Mouse (Mus musculus) intestine, postnatal 0 days (tissue): Measurements from ENCODE around the gene Spats2l. TPM values are rescaled to one million over a fixed set of nuclear protein-coding genes. Genes with fewer than 3 reads are reported as not detected.

ENCODE experiments used
- ATAC-seq: fragments of 200-750 bp; cut with Nextera tagmentation; 2 replicates; pipeline ENCODE4 v1.8.0; 2017; ENCODE audit warnings: mild to moderate bottlenecking, moderate TSS enrichment, moderate library complexity
- H3K27ac ChIP-seq: fragments of 300-500 bp; sonication (generic); 2 replicates; pipeline ENCODE4 v1.5.1; 2014; ENCODE audit warnings: mild to moderate bottlenecking, low read depth, low read length, moderate library complexity
- H3K27me3 ChIP-seq: fragments of 300-500 bp; sonication (generic); replicated peaks from 2 replicates; pipeline ENCODE4 v1.6.1; 2014; ENCODE audit warnings: low read length, mixed read lengths; ENCODE audit not compliant: control insufficient read depth, insufficient read depth
- H3K36me3 ChIP-seq: fragments of 300-500 bp; sonication (generic); 2 replicates; pipeline ENCODE4 v1.6.1; 2014; ENCODE audit warnings: mild to moderate bottlenecking, moderate library complexity; ENCODE audit not compliant: control insufficient read depth, insufficient read depth
- H3K4me1 ChIP-seq: fragments of 300-500 bp; sonication (generic); replicated peaks from 2 replicates; pipeline ENCODE4 v1.6.1; 2014; ENCODE audit warnings: antibody characterized with exemption, low read length, mixed read lengths; ENCODE audit not compliant: control insufficient read depth, insufficient read depth
- H3K4me2 ChIP-seq: fragments of 300-500 bp; sonication (generic); replicated peaks from 2 replicates; pipeline ENCODE4 v1.6.1; 2014; ENCODE audit warnings: low read depth, mild to moderate bottlenecking, moderate library complexity
- H3K4me3 ChIP-seq: fragments of 300-500 bp; sonication (generic); 2 replicates; pipeline ENCODE4 v1.5.1; 2014; ENCODE audit warnings: low read depth, low read length
- H3K9ac ChIP-seq: fragments of 300-500 bp; sonication (generic); 2 replicates; pipeline ENCODE4 v1.6.1; 2014; ENCODE audit warnings: mild to moderate bottlenecking, low read depth, low read length
- H3K9me3 ChIP-seq: fragments of 300-500 bp; sonication (generic); 2 replicates; pipeline ENCODE4 v1.6.1; 2016; ENCODE audit warnings: mixed run types; ENCODE audit not compliant: control insufficient read depth
- CTCF ChIP-seq: sonication (generic); IDR thresholded peaks from 2 replicates; pipeline ENCODE4 v1.5.1; 2016; ENCODE audit warnings: low read depth, mild to moderate bottlenecking, control low read depth, antibody characterized with exemption, moderate library complexity
- WGBS: fragments of 180-500 bp; shearing (Covaris S2); extraction: QIAGEN DNeasy Blood & Tissue Kit; methylation state at CpG from one replicate; pipeline ENCODE4 v1.1.7; 2014; 5-methylcytosine and 5-hydroxymethylcytosine counted together
- polyA plus RNA-seq: library from polyadenylated mRNA; unstranded; fragments of >200 nt; fragmentation: Nextera tagmentation; extraction: Ambion mirVana; gene quantifications from 2 replicates; pipeline ENCODE4 v1.2.1, GENCODE M21; 2015

The Spats2l gene
- polyA plus RNA-seq, 1 experiment from 2014 or later, result 42.5 TPM

DNA sequence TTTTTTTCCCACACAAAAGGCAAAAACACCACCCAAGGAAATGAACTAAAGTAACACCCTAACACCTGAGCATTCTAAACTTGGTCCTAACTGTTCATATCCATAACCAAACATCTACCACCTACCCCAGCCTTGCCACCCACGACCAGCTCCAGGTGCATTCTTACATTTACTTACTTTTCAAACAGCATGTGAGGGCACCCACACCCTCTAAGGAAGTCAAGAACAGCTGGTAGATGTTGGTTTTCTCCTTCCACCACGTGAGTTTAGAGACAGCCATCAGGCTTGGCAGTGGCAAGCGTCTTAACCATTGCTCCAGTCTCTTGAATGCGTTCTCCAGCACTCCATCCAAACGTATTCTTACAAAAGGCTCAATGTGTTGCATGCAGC lies 180.4 kb downstream of the Spats2l start:
- Histone ChIP-seq H3K27ac (no peak overlapping the region), H3K9ac (no peak overlapping the region), H3K9me3 (no peaks in the 10 kb centered on the region), H3K36me3 (peaks cover 39% of the 10 kb centered on the region), H3K27me3 (no peaks in the 10 kb centered on the region), H3K4me3 (no peak overlapping the region), H3K4me1 (no peaks in the 10 kb centered on the region), H3K4me2 (no peak overlapping the region)
- 88% methylated on average over 5 of the region's 5 CpGs for WGBS
- ATAC-seq, result no peak
- no peak for TF ChIP-seq CTCF

DNA sequence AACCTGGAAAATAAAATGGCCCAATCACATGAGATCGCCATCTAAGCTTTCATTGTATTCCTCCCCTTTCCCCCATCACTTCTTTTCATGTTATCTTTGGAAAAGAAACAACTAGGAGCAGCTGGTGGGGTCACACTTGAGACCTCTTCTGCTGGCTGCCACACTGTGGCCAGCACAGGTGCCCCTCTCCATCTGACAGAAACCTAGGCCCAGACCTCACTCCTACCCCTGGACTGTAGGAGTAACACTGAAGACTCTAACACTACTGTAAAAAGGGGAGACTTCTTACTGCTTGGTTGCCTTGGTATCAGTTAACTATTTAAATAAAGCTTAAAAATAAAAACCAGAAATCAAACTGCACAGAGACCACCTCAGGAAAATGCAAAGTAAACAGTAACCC lies 181.8 kb downstream of the Spats2l start:
- Histone ChIP-seq H3K27me3 (no peaks in the 10 kb centered on the region), H3K4me3 (no peak overlapping the region), H3K9me3 (no peaks in the 10 kb centered on the region), H3K36me3 (peaks cover 39% of the 10 kb centered on the region), H3K9ac (no peak overlapping the region), H3K4me1 (no peaks in the 10 kb centered on the region), H3K4me2 (no peak overlapping the region), H3K27ac (no peak overlapping the region)
- WGBS, result 100% methylated on average over 1 of the region's 1 CpGs
- TF ChIP-seq CTCF, result no peak
- no peak for ATAC-seq

DNA sequence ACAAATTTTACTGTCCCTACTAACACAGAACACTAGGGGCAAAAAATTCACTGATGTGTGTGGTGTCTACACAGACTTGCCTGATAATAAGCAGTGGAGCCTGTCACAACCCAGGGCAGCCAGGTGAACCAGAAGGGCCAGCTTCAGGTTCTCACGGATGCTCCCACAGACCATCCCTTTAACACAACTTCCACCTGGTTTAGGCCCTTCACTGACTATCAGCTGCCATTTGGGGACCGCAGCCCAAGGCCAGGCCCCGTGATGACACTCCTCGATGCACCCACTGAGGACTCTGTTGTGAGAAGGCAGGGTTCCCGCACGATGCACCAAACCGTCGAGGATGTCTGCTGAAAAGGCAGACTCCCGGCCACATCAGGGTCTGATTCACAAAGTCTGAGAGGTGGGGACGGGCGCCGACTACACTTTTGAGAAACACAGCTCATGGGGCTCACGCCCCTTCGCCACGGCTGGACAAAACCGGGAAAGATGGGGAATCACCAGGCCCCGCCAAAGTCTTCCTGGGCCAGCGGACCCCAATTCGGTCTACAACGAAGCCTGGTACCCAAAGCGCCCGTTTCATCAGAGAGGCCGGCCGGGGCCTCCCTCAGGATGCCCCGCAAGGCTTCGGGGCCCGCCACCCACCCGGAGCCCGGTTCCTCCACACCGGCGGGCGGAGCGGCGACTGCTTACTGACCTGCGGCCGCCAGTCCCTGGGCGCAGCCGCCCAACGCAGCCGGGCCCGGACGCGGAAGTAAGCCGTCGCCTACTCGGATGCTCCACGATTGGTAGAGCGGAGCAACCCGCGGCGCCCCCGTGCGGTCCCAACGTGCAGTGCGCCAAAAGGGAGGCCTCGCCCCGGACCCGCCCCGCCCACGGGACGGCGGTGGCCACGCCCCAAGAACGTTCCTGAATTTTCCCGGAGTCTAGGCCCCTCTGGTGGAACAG lies 195.6 kb downstream of the Spats2l start:
- Histone ChIP-seq H3K4me2 (peak overlapping the region; percentile 80), H3K9me3 (no peaks in the 10 kb centered on the region), H3K4me1 (no peaks in the 10 kb centered on the region), H3K4me3 (peak overlapping the region; percentile 87), H3K27me3 (no peaks in the 10 kb centered on the region), H3K27ac (peak overlapping the region; percentile 74), H3K9ac (peak overlapping the region; percentile 88), H3K36me3 (peaks cover 8% of the 10 kb centered on the region; the same call in 1 of the 2 replicates)
- TF ChIP-seq CTCF, result peak; percentile 95
- ATAC-seq, result peak; percentile 98
- WGBS, result under 1% methylated on average over 65 of the region's 65 CpGs

DNA sequence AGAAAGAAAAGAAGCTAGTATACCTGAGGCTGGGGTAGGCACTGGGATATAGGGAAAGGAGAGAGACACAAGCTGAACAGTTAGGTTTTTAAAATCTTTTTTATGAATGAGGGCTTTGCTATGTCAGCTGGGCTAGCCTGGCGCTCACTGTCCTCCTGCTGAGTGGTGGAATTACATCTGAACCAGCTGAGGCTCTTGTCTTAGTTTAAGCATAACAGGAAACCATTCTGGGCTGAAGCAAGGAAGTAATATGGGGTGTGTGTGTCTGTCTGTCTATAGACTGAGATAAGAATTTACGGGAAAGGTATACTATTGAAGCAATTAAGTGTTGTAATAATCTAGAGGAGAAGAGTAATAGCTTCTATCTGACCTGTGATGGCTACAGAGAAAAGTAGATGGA lies 197.6 kb downstream of the Spats2l start:
- Histone ChIP-seq H3K27ac (no peak overlapping the region), H3K9ac (no peak overlapping the region), H3K4me3 (no peak overlapping the region), H3K9me3 (no peaks in the 10 kb centered on the region), H3K4me2 (no peak overlapping the region), H3K27me3 (no peaks in the 10 kb centered on the region), H3K36me3 (peaks cover 5% of the 10 kb centered on the region; the same call in 1 of the 2 replicates), H3K4me1 (no peaks in the 10 kb centered on the region)
- no peak for TF ChIP-seq CTCF
- no peak for ATAC-seq
- 55% methylated on average over 2 of the region's 2 CpGs for WGBS

DNA sequence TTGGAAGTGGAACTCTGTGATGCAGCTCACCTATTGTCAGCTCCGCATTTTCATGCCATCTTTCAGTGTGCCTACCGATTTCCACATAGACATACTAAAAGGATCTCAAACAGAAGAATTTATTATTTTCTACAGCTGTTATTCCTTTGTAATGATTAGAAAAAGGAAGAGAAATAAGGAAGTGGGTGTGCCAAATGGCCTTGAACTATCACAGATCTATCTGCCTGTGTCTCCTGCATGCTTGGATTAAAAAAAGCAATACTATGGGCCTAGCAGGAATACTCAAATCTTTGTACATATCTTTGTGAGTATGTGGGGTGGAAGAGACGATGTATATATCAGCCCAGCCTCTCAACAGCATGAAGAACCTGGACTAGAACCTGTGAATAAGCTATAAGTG lies 202.9 kb downstream of the Spats2l start:
- Histone ChIP-seq H3K27ac (no peak overlapping the region), H3K4me1 (no peaks in the 10 kb centered on the region), H3K4me2 (no peak overlapping the region), H3K36me3 (no peaks in the 10 kb centered on the region), H3K27me3 (no peaks in the 10 kb centered on the region), H3K4me3 (no peak overlapping the region), H3K9ac (no peak overlapping the region), H3K9me3 (no peaks in the 10 kb centered on the region)
- no peak for TF ChIP-seq CTCF
- ATAC-seq, result no peak
- WGBS, result 88% methylated on average over 3 of the region's 3 CpGs

DNA sequence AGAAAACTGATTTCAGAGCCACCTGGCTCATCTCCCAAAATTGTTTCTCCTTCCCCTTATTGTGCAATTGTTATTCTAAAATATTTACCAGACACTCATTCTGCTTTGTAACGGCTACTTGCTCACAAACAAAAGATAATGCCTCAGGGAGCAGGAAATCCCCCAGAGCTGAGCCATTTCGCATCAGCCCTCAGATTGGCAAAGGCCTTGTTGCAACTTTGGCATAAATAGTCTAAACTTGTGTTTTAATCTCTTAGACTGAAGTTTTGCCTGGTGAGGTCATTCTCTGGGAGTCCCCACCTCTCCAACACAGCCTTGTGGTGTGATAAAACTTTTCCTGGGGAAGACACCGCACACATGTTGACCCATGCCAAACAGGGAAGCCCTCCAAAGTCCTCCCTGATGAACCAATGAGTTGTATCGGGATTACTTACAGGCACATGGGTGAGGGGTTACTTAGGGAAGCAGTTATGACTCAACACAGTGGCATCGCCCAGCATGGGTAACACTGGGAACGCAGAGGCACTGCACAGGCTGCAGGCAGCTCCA lies 215.2 kb downstream of the Spats2l start:
- H3K4me1 ChIP-seq, result no peaks in the 10 kb centered on the region
- 74% methylated on average over 6 of the region's 6 CpGs for WGBS
- no peak overlapping the region for H3K27ac ChIP-seq
- H3K4me3 ChIP-seq, result no peak overlapping the region
- no peak for ATAC-seq
- TF ChIP-seq CTCF, result no peak
- H3K9ac ChIP-seq, result no peak overlapping the region
- H3K27me3 ChIP-seq, result no peaks in the 10 kb centered on the region
- H3K36me3 ChIP-seq, result no peaks in the 10 kb centered on the region
- H3K4me2 ChIP-seq, result no peak overlapping the region
- H3K9me3 ChIP-seq, result no peaks in the 10 kb centered on the region
